20 mouse cellular contexts compared by ENCODE assay signal in genomic region chr9:42544521-42544920, GRCm38 (mm10). TPM values are rescaled to one million over a fixed set of nuclear protein-coding genes. Genes with fewer than 3 reads are reported as not detected.
DNase-seq lines count a peak whose midpoint lies in the region; ATAC-seq and TF ChIP-seq lines count a peak whose summit lies in the region.
"Had no signal": no experiment of that assay in that cellular context is flagged by ENCODE, and none has a peak within 500 bp of the region (broad histone marks: within the 10 kb centered on the region; RNA-seq: fewer than 3 reads in every experiment).

No protein-coding gene starts in this region.

- no peak for DNase-seq in forebrain, embryonic 11.5 days (ENCODE audit: low spot score)
- DNase-seq in layer of hippocampus, adult 2 months (ENCODE audit: low spot score in 2 of 2) = peak in 1 of 2 experiments; percentile 43
- DNase-seq in layer of hippocampus, postnatal 10 days (ENCODE audit: low spot score in 2 of 2) = no peak
- peak; percentile 32 for DNase-seq in ES-CJ7 (ENCODE audit: low read depth, low spot score)
- peak; percentile 55 for DNase-seq in brain, embryonic 14.5 days (ENCODE audit: low read depth)
- no peak for DNase-seq in lung, adult 2 months
- DNase-seq: adrenal gland, adult 2 months; cerebellum, adult 11 months; cerebellum, postnatal 10 days; kidney, adult 11 months; left cerebral cortex, postnatal 4 days; liver; lung, postnatal 10 days; right cerebral cortex, postnatal 14 days; thymus, adult 18-20 months; thymus, postnatal 4 days had no signal

- peak; percentile 83 for ATAC-seq in forebrain, embryonic 16.5 days
- no peak for ATAC-seq in forebrain, embryonic 11.5 days (replicated peaks; ENCODE audit: low FRiP score)
- no peak for ATAC-seq in intestine, embryonic 16.5 days

- H3K4me1 ChIP-seq in forebrain, embryonic 16.5 days (replicated peaks; ENCODE audit: control insufficient read depth, insufficient read depth, low read length) = 0 out of 2 replicates have a peak, but pooled peaks cover 6% of the 10 kb centered on the region
- H3K4me1 ChIP-seq in forebrain, embryonic 11.5 days (replicated peaks; ENCODE audit: control insufficient read depth, insufficient read depth, low read length) = no peaks in the 10 kb centered on the region
- no peaks in the 10 kb centered on the region for H3K4me1 ChIP-seq in intestine, embryonic 16.5 days (ENCODE audit: control insufficient read depth, insufficient read depth, low read length)
- no peaks in the 10 kb centered on the region for H3K4me1 ChIP-seq in lung, adult 2 months (ENCODE audit: control insufficient read depth, insufficient read depth, low read length)
- H3K4me1 ChIP-seq: stomach, embryonic 15.5 days had no signal

- TF ChIP-seq CTCF in layer of hippocampus, adult 2 months (conservative IDR thresholded peaks at IDR 0.05) = no peak
- TF ChIP-seq CTCF in brain, embryonic 14.5 days (IDR thresholded peaks at IDR 0.05; ENCODE audit: borderline replicate concordance, extremely low read depth, insufficient read depth, insufficient read length) = no peak
- TF ChIP-seq CTCF in lung, adult 2 months (IDR thresholded peaks at IDR 0.05; ENCODE audit: insufficient read depth, low read length) = no peak

- 0 out of 2 replicates have a peak overlapping the region, but pooled peaks have one; percentile 1 for H3K27ac ChIP-seq in forebrain, embryonic 16.5 days (ENCODE audit: low read length)
- H3K27ac ChIP-seq in forebrain, embryonic 11.5 days (ENCODE audit: low read depth, low read length) = no peak overlapping the region
- peak overlapping the region; percentile 55; the same call in 1 of the 2 replicates for H3K27ac ChIP-seq in layer of hippocampus, adult 2 months
- H3K27ac ChIP-seq in intestine, embryonic 16.5 days (ENCODE audit: low read length) = no peak overlapping the region
- H3K27ac ChIP-seq: left cerebral cortex, adult 2 months; stomach, embryonic 15.5 days had no signal

- no peak overlapping the region for H3K4me3 ChIP-seq in forebrain, embryonic 16.5 days (replicated peaks; ENCODE audit: low read length)
- H3K4me3 ChIP-seq in forebrain, embryonic 11.5 days (ENCODE audit: low read depth, low read length) = no peak overlapping the region
- H3K4me3 ChIP-seq in layer of hippocampus, adult 2 months = no peak overlapping the region
- H3K4me3 ChIP-seq in intestine, embryonic 16.5 days (ENCODE audit: low read length) = no peak overlapping the region
- no peak overlapping the region for H3K4me3 ChIP-seq in lung, adult 2 months (replicated peaks; ENCODE audit: extremely low read depth, low read depth, low read length)
- H3K4me3 ChIP-seq: left cerebral cortex, adult 2 months; stomach, embryonic 15.5 days had no signal

- H3K36me3 ChIP-seq in forebrain, embryonic 16.5 days (ENCODE audit: control insufficient read depth, insufficient read depth) = no peaks in the 10 kb centered on the region
- H3K36me3 ChIP-seq in forebrain, embryonic 11.5 days (ENCODE audit: control insufficient read depth, insufficient read depth, low read length) = no peaks in the 10 kb centered on the region
- no peaks in the 10 kb centered on the region for H3K36me3 ChIP-seq in intestine, embryonic 16.5 days (ENCODE audit: control insufficient read depth, insufficient read depth, low read length)
- H3K36me3 ChIP-seq: stomach, embryonic 15.5 days had no signal

- no peak overlapping the region for H3K9ac ChIP-seq in forebrain, embryonic 16.5 days (replicated peaks; ENCODE audit: low read depth, low read length)
- no peak overlapping the region for H3K9ac ChIP-seq in forebrain, embryonic 11.5 days (ENCODE audit: low read length)
- H3K9ac ChIP-seq in intestine, embryonic 16.5 days (ENCODE audit: low read depth, low read length) = no peak overlapping the region
- H3K9ac ChIP-seq: stomach, embryonic 15.5 days had no signal

- no peaks in the 10 kb centered on the region for H3K27me3 ChIP-seq in forebrain, embryonic 16.5 days (replicated peaks; ENCODE audit: control insufficient read depth, insufficient read depth, low read length)
- no peaks in the 10 kb centered on the region for H3K27me3 ChIP-seq in forebrain, embryonic 11.5 days (ENCODE audit: control insufficient read depth, insufficient read depth, low read length)
- H3K27me3 ChIP-seq in intestine, embryonic 16.5 days (replicated peaks; ENCODE audit: control insufficient read depth, insufficient read depth, low read length) = no peaks in the 10 kb centered on the region
- H3K27me3 ChIP-seq: stomach, embryonic 15.5 days had no signal

- no peaks in the 10 kb centered on the region for H3K9me3 ChIP-seq in forebrain, embryonic 16.5 days (ENCODE audit: control insufficient read depth, low read length)
- H3K9me3 ChIP-seq in forebrain, embryonic 11.5 days (ENCODE audit: control insufficient read depth, low read length) = no peaks in the 10 kb centered on the region
- no peaks in the 10 kb centered on the region for H3K9me3 ChIP-seq in intestine, embryonic 16.5 days (ENCODE audit: control insufficient read depth, low read length)
- H3K9me3 ChIP-seq: stomach, embryonic 15.5 days had no signal

- no peak for TF ChIP-seq POLR2A in brain, embryonic 14.5 days (IDR thresholded peaks at IDR 0.05; ENCODE audit: borderline replicate concordance, extremely low read depth, insufficient read depth, insufficient read length, poor library complexity, severe bottlenecking)
- TF ChIP-seq POLR2A in lung, adult 2 months (IDR thresholded peaks at IDR 0.05; ENCODE audit: borderline replicate concordance, extremely low read depth, low read depth, low read length) = no peak

- 49% methylated on average over 10 of the region's 10 CpGs for WGBS in forebrain, embryonic 16.5 days
- 80% methylated on average over 10 of the region's 10 CpGs for WGBS in forebrain, embryonic 11.5 days
- 85% methylated on average over 10 of the region's 10 CpGs for WGBS in intestine, embryonic 16.5 days
- WGBS in lung, adult 2 months = 90% methylated on average over 10 of the region's 10 CpGs

- H3K4me2 ChIP-seq in forebrain, embryonic 16.5 days (ENCODE audit: low read length) = no peak overlapping the region
- H3K4me2 ChIP-seq in forebrain, embryonic 11.5 days (ENCODE audit: low read depth, low read length, severe bottlenecking) = no peak overlapping the region
- no peak overlapping the region for H3K4me2 ChIP-seq in intestine, embryonic 16.5 days (ENCODE audit: low read depth, low read length)
- H3K4me2 ChIP-seq: stomach, embryonic 15.5 days had no signal

RNA-seq across cellular contexts. Expression of gene Tbcel, which starts 36.9 kb away (rescaled TPM):
- 5.0 and 5.5 TPM in 2 replicates for polyA plus RNA-seq in forebrain, embryonic 16.5 days (2015; fragmentation: Nextera tagmentation; extraction: Ambion mirVana)
- 5.5 and 5.8 TPM in 2 replicates for polyA plus RNA-seq in forebrain, embryonic 11.5 days (2014; fragmentation: Nextera tagmentation; extraction: Ambion mirVana)
- total RNA-seq in layer of hippocampus, adult 2 months (2021) = 10 to 100 TPM; 57.9 to 61.0 TPM
- total RNA-seq in layer of hippocampus, postnatal 10 days (2021) = 10 to 100 TPM; 44.4 to 49.5 TPM
- 17.4 and 18.6 TPM in 2 replicates for polyA plus RNA-seq in brain, embryonic 14.5 days (2012; rRNA removed)
- polyA plus RNA-seq in intestine, embryonic 16.5 days (2015; fragmentation: Nextera tagmentation; extraction: Ambion mirVana) = 5.1 and 6.0 TPM in 2 replicates
- polyA plus RNA-seq in lung, adult 2 months (2012; rRNA removed) = 12.0 and 19.9 TPM in 2 replicates

Comparison
In these comparisons a context has a peak if more than half of its experiments do, and no peak if none do; other contexts are left out.
1. H3K27ac ChIP-seq: peak in forebrain, embryonic 16.5 days (single experiment) and layer of hippocampus, adult 2 months (single experiment); none in forebrain, embryonic 11.5 days (single experiment) and intestine, embryonic 16.5 days (single experiment).
2. DNase-seq: peak in ES-CJ7 (single experiment) and brain, embryonic 14.5 days (single experiment); none in forebrain, embryonic 11.5 days (single experiment), layer of hippocampus, postnatal 10 days (0 of 2) and lung, adult 2 months (single experiment).